Mouse (Mus musculus): ENCODE measurements around the gene Cep55.

DNA sequence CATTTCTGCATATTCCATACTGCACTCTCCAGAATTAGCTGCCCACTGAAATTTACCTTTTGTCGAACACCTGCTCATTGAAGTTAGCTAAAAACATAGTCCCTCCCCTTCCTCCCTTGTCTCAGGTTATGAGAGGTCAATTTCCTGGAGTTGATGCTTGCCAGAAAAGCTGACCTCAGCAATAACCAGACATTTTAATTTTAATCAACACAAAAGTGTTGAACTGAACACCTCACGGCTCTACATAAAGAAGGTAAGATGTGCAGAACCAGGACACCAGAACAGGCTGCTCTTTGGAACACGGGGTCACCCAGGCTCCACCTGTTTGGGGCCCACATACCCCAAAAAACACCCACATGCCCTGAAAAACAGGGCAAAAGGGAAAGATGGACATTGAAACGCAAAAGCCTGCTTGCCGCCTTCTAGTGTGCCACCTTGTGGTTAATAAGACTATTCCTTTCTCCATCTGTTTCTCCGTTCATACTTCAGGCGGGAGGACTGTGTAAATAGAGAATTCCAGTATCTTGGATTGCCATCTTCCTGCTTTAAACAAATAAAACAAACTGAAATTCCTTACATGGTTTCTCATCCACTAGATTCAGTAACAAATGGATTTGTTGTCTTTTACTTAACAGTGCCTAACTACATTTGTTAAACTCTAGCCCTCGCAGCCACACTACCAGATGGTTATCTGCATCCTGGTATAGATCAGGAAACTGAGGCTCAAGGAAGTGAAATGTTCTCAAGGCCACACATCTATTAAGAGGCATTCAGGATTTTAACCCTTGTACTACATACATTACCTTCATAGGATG lies 1.4 kb upstream of the Cep55 start:
- no peak for TF ChIP-seq CTCF (IDR thresholded peaks at IDR 0.05; ENCODE audit: control insufficient read depth, insufficient read depth, insufficient read length)
- TF ChIP-seq USF1 (IDR thresholded peaks at IDR 0.05; ENCODE audit: low read depth), result no peak
- TF ChIP-seq MYOG (IDR thresholded peaks at IDR 0.05; ENCODE audit: control insufficient read depth, extremely low read depth, insufficient read length), result no peak
- TF ChIP-seq MAX (IDR thresholded peaks at IDR 0.05), result no peak
- TF ChIP-seq MYOD1 (IDR thresholded peaks at IDR 0.05; ENCODE audit: control insufficient read depth, insufficient read length, low read depth), result no peak
- no peak for TF ChIP-seq FOSL1 (IDR thresholded peaks at IDR 0.05; ENCODE audit: insufficient read depth, low read length, poor library complexity, severe bottlenecking)
- no peak for TF ChIP-seq CEBPB (IDR thresholded peaks at IDR 0.05; ENCODE audit: low read depth)
